Mouse (Mus musculus): Measurements from ENCODE around the gene Vps16. TPM values are rescaled to one million over a fixed set of nuclear protein-coding genes. Genes with fewer than 3 reads are reported as not detected.

The Vps16 gene
- polyA plus RNA-seq, 1 experiment from 2014 or later = 105 TPM

DNA sequence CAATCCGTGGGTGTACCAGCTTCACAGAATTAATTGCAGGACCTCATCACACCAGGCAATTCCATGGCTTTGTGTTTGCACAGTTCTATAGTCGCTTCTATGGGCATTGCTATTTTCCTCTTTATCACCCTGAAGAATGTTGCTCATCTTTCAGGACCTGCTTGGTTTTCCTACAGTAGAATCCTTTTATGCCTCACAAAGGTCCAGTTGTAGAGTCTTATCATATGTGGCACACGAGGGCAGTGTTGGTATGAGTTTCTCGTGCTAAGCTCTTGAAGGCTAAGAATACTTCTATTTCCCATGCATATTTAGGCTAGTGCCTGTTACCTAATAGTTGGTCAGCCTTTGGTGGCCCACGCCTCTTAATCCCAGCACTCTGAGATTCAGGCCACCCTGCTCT, 973 bp downstream of the Vps16 start:
- Histone ChIP-seq H3K9me3 (no peaks in the 10 kb centered on the region), H3K27ac (no peak overlapping the region), H3K4me3 (peak overlapping the region; percentile 84), H3K4me1 (peaks cover 38% of the 10 kb centered on the region), H3K27me3 (no peaks in the 10 kb centered on the region), H3K36me3 (peaks cover 14% of the 10 kb centered on the region; the same call in 1 of the 2 replicates), H3K9ac (peak overlapping the region; percentile 92), H3K4me2 (peak overlapping the region; percentile 84)
- no peak for ATAC-seq (ENCODE audit: insufficient number of reproducible peaks, insufficient read depth, low FRiP score, low TSS enrichment, low read depth)
- 51% methylated on average over 5 of the region's 5 CpGs for WGBS

DNA sequence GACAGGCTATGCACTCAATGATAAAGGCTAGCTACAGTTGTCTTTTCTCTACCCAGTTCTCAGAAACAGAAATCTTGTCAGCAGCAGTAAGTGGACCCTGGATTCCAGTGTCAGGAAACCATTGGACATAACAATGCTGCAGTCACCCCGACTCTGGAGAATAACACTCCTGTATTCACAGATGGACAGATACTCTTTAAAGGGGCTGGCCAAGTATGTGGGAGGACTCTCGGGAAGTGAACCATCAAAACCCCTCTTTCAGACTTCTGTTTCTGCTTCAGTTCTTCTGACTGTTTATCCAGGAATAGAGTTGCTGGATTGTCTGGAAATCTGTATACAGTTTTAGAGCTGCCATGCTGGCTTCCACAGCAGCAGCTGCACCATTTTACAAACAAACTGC, 5.7 kb downstream of the Vps16 start:
- Histone ChIP-seq H3K27me3 (no peaks in the 10 kb centered on the region), H3K4me3 (no peak overlapping the region), H3K4me2 (no peak overlapping the region), H3K27ac (no peak overlapping the region), H3K9ac (no peak overlapping the region), H3K9me3 (no peaks in the 10 kb centered on the region), H3K36me3 (peaks cover 7% of the 10 kb centered on the region), H3K4me1 (peaks cover 8% of the 10 kb centered on the region)
- 63% methylated on average over 2 of the region's 2 CpGs for WGBS
- no peak for ATAC-seq (ENCODE audit: insufficient number of reproducible peaks, insufficient read depth, low FRiP score, low TSS enrichment, low read depth)

DNA sequence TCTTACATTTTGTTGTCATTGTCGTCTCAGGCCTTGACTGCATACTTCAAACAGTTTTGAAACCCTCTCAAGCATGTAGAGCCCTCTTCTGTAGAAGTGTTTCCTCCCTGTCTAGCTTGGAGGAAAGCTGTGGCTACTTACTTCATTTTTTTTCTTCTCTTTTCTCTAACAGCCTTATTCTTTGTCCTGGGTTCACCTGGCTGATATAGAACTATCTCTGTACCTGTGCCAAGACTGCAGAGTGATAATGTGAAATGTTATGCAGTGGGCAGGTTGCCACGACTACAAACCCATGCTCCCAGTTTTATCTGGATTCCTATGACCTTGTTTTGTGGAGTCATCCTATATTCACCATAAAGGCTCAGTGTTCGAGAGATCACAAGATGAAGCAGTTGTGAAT, 6.3 kb downstream of the Vps16 start:
- H3K27me3 ChIP-seq = no peaks in the 10 kb centered on the region
- no peak overlapping the region for H3K27ac ChIP-seq
- no peak overlapping the region for H3K4me3 ChIP-seq
- H3K4me1 ChIP-seq = peaks cover 2% of the 10 kb centered on the region
- H3K9ac ChIP-seq = no peak overlapping the region
- H3K36me3 ChIP-seq = peaks cover 7% of the 10 kb centered on the region
- ATAC-seq (ENCODE audit: insufficient number of reproducible peaks, insufficient read depth, low FRiP score, low TSS enrichment, low read depth) = no peak
- WGBS = 82% methylated on average over 3 of the region's 3 CpGs
- no peaks in the 10 kb centered on the region for H3K9me3 ChIP-seq
- no peak overlapping the region for H3K4me2 ChIP-seq

DNA sequence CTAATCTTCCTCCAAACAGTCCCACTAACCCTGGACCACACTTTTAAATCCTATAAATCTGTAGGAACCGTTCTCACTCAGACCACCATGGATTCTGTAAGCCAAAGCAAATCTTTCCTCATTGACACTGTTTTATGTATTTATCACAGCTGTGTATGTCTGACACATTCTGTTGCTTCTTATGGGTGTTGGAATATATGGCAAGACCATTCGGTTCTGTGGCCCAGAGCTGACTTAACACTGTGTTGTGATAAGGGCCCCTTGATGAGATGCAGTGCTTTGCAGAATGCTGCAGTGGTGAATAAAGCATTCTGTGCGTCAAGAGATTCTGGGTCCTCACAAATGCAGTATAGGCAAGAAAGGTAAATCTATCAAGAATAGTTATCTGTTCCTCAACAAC, 8.0 kb downstream of the Vps16 start:
- peaks cover 7% of the 10 kb centered on the region for H3K36me3 ChIP-seq
- no peak overlapping the region for H3K4me3 ChIP-seq
- no peak overlapping the region for H3K4me2 ChIP-seq
- no peaks in the 10 kb centered on the region for H3K4me1 ChIP-seq
- no peaks in the 10 kb centered on the region for H3K9me3 ChIP-seq
- no peak overlapping the region for H3K27ac ChIP-seq
- no peak overlapping the region for H3K9ac ChIP-seq
- H3K27me3 ChIP-seq = no peaks in the 10 kb centered on the region
- WGBS = 90% methylated on average over 3 of the region's 3 CpGs
- no peak for ATAC-seq (ENCODE audit: insufficient number of reproducible peaks, insufficient read depth, low FRiP score, low TSS enrichment, low read depth)

DNA sequence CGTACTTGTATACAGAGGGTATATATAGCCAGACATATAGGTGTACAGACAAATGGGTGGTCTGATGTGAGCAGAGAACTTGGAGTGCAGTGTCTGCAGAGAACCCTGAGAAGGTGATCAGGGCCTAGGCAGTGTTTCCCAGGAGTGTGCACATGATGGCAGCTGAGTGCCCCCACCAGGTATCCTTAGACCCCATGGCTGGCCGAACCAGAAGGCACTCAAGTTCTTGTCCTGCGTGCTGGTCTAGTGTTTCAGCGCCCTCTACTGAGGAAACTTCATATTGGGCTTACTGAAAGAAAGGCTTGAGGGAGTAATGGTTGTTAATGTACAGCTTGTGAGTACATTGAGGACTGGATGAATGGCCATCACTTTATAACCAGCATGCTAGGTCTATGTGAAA, 9.0 kb downstream of the Vps16 start:
- 21% methylated on average over 4 of the region's 4 CpGs for WGBS
- Histone ChIP-seq H3K27me3 (no peaks in the 10 kb centered on the region), H3K36me3 (peaks cover 15% of the 10 kb centered on the region), H3K4me2 (no peak overlapping the region), H3K4me1 (no peaks in the 10 kb centered on the region), H3K27ac (no peak overlapping the region), H3K9me3 (no peaks in the 10 kb centered on the region), H3K4me3 (no peak overlapping the region), H3K9ac (no peak overlapping the region)
- no peak for ATAC-seq (ENCODE audit: insufficient number of reproducible peaks, insufficient read depth, low FRiP score, low TSS enrichment, low read depth)

DNA sequence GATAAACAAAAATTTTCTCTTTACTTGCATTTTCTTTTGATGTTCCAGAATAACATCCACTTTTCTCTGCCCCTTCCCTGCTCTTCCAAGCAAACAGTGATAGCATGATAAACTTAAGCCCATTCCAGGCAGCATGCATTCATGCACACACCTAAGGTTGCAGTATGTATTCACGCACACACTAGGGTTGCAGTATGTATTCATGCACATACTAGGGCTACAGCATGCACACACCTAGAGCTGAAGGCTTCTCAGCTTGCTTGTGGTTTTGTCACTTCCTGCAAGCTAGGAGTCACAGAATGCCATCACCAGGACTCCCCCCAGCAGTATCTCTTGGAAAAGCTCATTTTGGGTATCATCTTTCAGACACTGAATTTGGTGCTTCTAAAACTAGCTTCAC, 12.6 kb downstream of the Vps16 start:
- Histone ChIP-seq H3K9ac (no peak overlapping the region), H3K36me3 (peaks cover 48% of the 10 kb centered on the region), H3K4me3 (no peak overlapping the region), H3K27ac (no peak overlapping the region), H3K9me3 (no peaks in the 10 kb centered on the region), H3K27me3 (no peaks in the 10 kb centered on the region), H3K4me2 (no peak overlapping the region), H3K4me1 (no peaks in the 10 kb centered on the region)
- no peak for ATAC-seq (ENCODE audit: insufficient number of reproducible peaks, insufficient read depth, low FRiP score, low TSS enrichment, low read depth)
- 92% methylated on average over 1 of the region's 1 CpGs for WGBS

DNA sequence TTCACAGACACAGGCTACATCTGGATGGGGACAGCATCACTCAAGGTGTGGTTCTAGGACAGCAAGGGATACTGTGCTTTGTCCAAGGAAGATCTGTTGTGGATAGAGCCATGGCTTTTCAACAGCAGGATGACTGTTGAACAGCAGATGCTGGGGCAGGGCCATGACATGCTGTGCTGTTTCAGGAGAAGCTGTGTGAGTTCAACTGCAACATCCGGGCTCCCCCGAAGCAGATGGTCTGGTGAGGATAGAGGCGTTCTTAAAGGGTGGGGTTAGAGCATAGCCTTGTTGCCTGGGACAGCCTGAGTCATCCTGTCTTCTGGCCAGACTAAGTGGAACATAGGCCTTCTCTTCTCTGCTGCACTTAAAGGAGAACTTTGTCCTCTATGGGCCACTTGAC, 14.7 kb downstream of the Vps16 start:
- Histone ChIP-seq H3K4me2 (no peak overlapping the region), H3K4me3 (no peak overlapping the region), H3K4me1 (no peaks in the 10 kb centered on the region), H3K9me3 (no peaks in the 10 kb centered on the region), H3K27me3 (no peaks in the 10 kb centered on the region), H3K27ac (no peak overlapping the region), H3K9ac (no peak overlapping the region), H3K36me3 (peaks cover 65% of the 10 kb centered on the region)
- ATAC-seq (ENCODE audit: insufficient number of reproducible peaks, insufficient read depth, low FRiP score, low TSS enrichment, low read depth) = no peak
- 86% methylated on average over 3 of the region's 3 CpGs for WGBS

DNA sequence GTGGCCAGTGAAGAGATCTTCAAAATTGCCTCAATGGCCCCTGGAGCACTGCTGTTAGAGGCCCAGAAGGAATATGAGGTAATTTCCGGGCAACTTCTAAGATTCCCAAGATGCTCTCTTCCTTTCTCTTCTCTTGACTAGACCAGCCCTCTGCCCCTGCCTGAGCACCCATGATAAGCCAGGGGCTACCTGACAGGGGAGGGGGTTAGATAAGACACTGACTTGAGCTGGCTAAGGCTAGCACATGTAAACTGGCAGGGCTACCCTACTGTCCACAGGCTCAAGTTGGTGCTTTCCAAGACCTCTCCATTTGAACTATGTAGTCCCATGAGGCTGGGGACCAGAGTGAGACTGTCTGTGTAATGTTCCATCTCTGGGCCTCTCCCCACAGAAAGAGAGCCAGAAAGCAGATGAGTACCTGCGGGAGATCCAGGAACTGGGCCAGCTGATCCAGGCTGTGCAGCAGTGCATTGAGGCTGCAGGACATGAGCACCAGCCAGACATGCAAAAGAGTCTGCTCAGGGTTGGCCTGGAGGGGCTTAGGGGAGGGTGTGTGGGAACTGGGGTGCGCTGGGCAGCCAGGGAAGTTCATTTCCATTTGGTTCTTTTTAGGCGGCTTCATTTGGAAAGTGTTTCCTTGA, 15.8 kb downstream of the Vps16 start:
- Histone ChIP-seq H3K27me3 (no peaks in the 10 kb centered on the region), H3K9me3 (no peaks in the 10 kb centered on the region), H3K4me1 (no peaks in the 10 kb centered on the region), H3K27ac (no peak overlapping the region), H3K36me3 (peaks cover 72% of the 10 kb centered on the region), H3K9ac (no peak overlapping the region), H3K4me2 (no peak overlapping the region), H3K4me3 (no peak overlapping the region)
- WGBS = 87% methylated on average over 4 of the region's 4 CpGs
- no peak for ATAC-seq (ENCODE audit: insufficient number of reproducible peaks, insufficient read depth, low FRiP score, low TSS enrichment, low read depth)

DNA sequence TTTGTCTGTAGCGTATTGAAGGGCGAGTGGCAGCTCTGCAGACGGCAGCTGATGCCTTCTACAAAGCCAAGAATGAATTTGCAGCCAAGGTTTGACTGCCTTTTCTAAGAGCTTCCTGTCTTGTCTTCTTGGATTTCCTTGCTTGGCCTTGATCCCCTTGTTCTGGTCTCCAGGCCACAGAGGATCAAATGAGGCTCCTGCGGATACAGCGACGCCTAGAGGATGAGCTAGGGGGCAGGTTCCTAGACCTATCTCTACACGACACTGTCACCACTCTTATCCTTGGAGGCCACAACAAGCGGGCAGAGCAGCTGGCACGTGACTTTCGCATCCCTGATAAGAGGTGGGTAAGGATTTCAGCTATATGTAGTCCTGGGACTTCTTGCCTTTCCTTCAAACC, 18.0 kb downstream of the Vps16 start:
- no peak overlapping the region for H3K4me3 ChIP-seq
- no peak overlapping the region for H3K27ac ChIP-seq
- H3K4me2 ChIP-seq = no peak overlapping the region
- H3K36me3 ChIP-seq = peaks cover 72% of the 10 kb centered on the region
- H3K9ac ChIP-seq = no peak overlapping the region
- no peaks in the 10 kb centered on the region for H3K4me1 ChIP-seq
- no peaks in the 10 kb centered on the region for H3K9me3 ChIP-seq
- ATAC-seq (ENCODE audit: insufficient number of reproducible peaks, insufficient read depth, low FRiP score, low TSS enrichment, low read depth) = no peak
- 86% methylated on average over 10 of the region's 10 CpGs for WGBS
- no peaks in the 10 kb centered on the region for H3K27me3 ChIP-seq

DNA sequence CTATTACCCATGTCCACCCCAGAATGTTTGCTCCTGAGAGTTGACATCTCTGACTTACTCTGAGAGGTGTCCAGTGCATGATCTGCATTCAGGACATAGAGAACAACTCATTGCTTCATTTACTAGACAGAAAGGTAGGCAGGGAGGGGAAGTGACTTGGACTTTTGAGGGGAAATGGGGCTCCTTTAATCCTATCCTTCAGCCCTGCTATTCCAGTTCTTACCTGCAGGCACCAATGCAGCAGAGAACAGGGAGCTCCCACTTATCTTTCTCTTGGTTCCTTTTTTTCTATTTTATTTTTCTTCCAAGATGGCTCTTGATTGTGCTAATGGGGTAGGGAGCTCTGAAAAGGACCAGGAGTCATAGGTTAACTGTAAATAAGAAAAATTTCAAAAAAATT, 24.3 kb downstream of the Vps16 start:
- Histone ChIP-seq H3K27me3 (peaks cover 7% of the 10 kb centered on the region), H3K4me2 (no peak overlapping the region), H3K27ac (no peak overlapping the region), H3K4me1 (peaks cover 21% of the 10 kb centered on the region), H3K4me3 (no peak overlapping the region), H3K9ac (no peak overlapping the region), H3K36me3 (peaks cover 11% of the 10 kb centered on the region), H3K9me3 (no peaks in the 10 kb centered on the region)
- no peak for ATAC-seq (ENCODE audit: insufficient number of reproducible peaks, insufficient read depth, low FRiP score, low TSS enrichment, low read depth)

DNA sequence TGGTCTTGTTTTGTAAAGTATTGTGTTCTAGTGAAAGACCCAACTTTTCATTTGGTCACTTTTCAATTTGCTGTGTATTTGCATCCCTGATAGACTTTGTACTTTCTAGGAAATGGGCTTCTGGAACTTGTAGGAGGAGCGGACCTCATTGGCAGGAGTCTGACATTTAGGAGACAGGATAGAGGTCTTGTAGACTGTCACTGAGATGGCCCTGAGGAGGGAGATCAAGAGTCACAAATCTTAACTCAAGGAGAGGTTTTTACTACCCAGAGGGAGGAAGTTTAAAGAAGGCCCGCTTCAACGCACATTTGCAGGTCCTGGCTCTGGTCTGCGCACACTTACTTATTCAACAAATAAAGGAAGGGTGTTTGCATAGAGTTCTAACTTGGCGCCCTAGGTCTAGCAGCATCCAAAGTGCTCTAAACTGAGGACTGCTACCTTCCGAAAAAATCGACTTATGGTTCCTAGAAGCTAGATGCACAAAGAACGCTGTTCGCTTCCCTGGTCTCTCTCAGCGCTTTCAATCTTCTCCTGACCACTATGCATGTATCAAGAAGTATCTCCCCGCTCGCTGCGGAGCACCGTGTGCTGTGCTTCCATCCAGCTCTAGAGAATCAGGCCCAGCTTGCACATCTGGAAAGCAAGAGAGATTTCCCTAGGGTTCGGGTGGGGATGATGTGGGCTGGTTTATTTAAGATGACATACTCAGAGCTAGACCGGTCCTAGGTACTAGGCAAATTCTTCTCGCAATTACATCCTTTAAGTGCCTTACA, 25.1 kb downstream of the Vps16 start:
- H3K27ac ChIP-seq = peak overlapping the region; percentile 84
- H3K4me3 ChIP-seq = peak overlapping the region; percentile 76
- H3K36me3 ChIP-seq = peaks cover 4% of the 10 kb centered on the region
- peak; percentile 8; the same call in 1 of the 2 replicates for ATAC-seq (ENCODE audit: insufficient number of reproducible peaks, insufficient read depth, low FRiP score, low TSS enrichment, low read depth)
- peaks cover 7% of the 10 kb centered on the region for H3K27me3 ChIP-seq
- H3K4me2 ChIP-seq = peak overlapping the region; percentile 81
- peak overlapping the region; percentile 86 for H3K9ac ChIP-seq
- WGBS = 6% methylated on average over 17 of the region's 17 CpGs
- peaks cover 24% of the 10 kb centered on the region for H3K4me1 ChIP-seq
- H3K9me3 ChIP-seq = no peaks in the 10 kb centered on the region

DNA sequence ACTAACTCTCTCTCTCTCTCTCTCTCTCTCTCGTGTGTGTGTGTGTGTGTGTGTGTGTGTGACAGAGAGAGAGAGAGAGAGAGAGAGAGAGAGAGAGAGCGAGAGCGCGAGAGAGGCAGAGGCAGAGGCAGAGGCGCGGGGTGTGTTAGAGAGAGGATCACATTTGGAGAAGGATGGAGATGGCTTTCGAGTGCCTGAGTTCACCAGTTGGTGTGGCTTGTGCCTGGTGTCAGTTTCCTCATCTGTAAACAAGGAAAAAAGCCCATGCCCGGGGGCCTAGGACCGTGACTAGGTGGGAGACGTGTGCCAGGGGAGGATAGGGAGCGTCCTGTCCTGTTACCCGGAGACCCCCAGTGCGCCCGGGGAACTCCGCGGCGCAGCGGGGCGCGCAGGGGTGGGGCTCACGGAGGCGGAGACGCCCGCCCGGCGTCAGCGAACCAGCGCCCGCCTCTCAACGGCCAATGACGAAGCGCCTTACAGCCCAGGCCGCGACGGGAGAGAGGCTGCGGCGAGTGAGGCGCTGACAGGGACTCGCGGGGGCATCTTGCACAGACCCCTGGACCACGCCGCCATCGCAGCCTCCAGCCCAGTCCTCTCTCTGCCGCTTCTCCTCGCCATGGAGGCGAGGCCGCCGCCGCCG, 25.8 kb downstream of the Vps16 start, which contains the start of gene Ptpra:
Ptpra (plus strand) TSS at position 485 of the 640 bp plus-strand sequence.
- ATAC-seq (ENCODE audit: insufficient number of reproducible peaks, insufficient read depth, low FRiP score, low TSS enrichment, low read depth) = peak; percentile 95
- no peaks in the 10 kb centered on the region for H3K36me3 ChIP-seq
- peaks cover 7% of the 10 kb centered on the region for H3K27me3 ChIP-seq
- peak within 1 kb of the TSS; percentile 81 for H3K4me2 ChIP-seq
- WGBS = 0% methylated on average over 43 of the region's 50 CpGs
- peaks cover 24% of the 10 kb centered on the region for H3K4me1 ChIP-seq
- peak within 1 kb of the TSS; percentile 86 for H3K9ac ChIP-seq
- peak within 1 kb of the TSS; percentile 76 for H3K4me3 ChIP-seq
- peak within 1 kb of the TSS; percentile 84 for H3K27ac ChIP-seq
- H3K9me3 ChIP-seq = no peaks in the 10 kb centered on the region

All from embryonic facial prominence, embryonic 13.5 days (tissue).